Mouse (Mus musculus) embryonic facial prominence, embryonic 10.5 days (tissue): Measurements from ENCODE around the gene D630023F18Rik. TPM values are rescaled to one million over a fixed set of nuclear protein-coding genes. Genes with fewer than 3 reads are reported as not detected.

Source experiments
- polyA plus RNA-seq: library from polyadenylated mRNA; unstranded; fragments of >200 nt; fragmentation: Nextera tagmentation; extraction: Ambion mirVana; gene quantifications from 2 replicates; pipeline ENCODE4 v1.2.1, GENCODE M21; 2016

The D630023F18Rik gene
- polyA plus RNA-seq, 1 experiment from 2014 or later: 0.56 TPM

Other genes starting within 250 kb of the D630023F18Rik start
- 9.2 TPM in 2 replicates for gene Plekhm3, start 166.4 kb downstream of the D630023F18Rik start, polyA plus RNA-seq
- gene Akr1cl, start 90.5 kb downstream of the D630023F18Rik start, polyA plus RNA-seq: 0.40 and 0.65 TPM in 2 replicates
- gene Cryge, start 72.1 kb downstream of the D630023F18Rik start, polyA plus RNA-seq: 0.50 and 0.93 TPM in 2 replicates
- gene Crygd, start 59.8 kb downstream of the D630023F18Rik start, polyA plus RNA-seq: not detected in 2 replicates
- gene Crygc, start 49.5 kb downstream of the D630023F18Rik start, polyA plus RNA-seq: not detected in 2 replicates
- gene Crygb, start 40.9 kb downstream of the D630023F18Rik start, polyA plus RNA-seq: not detected in 2 replicates
- not detected in 2 replicates for gene Cryga, start 19.8 kb downstream of the D630023F18Rik start, polyA plus RNA-seq
- not detected in 2 replicates for gene Gm28845, start 3.7 kb downstream of the D630023F18Rik start, polyA plus RNA-seq
- gene Idh1, start 63.3 kb upstream of the D630023F18Rik start, polyA plus RNA-seq: 228 and 231 TPM in 2 replicates
- 13.5 and 13.7 TPM in 2 replicates for gene Pikfyve, start 63.5 kb upstream of the D630023F18Rik start, polyA plus RNA-seq
- gene Pth2r, start 158.8 kb upstream of the D630023F18Rik start, polyA plus RNA-seq: 0.10 and 0.25 TPM in 2 replicates